Mouse (Mus musculus) common myeloid progenitor, adult 5-6 weeks (primary cell): ENCODE measurements around the gene Slc10a1. TPM values are rescaled to one million over a fixed set of nuclear protein-coding genes. Genes with fewer than 3 reads are reported as not detected.

Experiments used
- ATAC-seq: replicated peaks from 2 replicates; pipeline ENCODE4 v1.8.0; 2016; ENCODE audit warnings: low read depth, mild to moderate bottlenecking, moderate TSS enrichment, inconsistent platforms; ENCODE audit not compliant: poor library complexity, severe bottlenecking
- total RNA-seq: library from RNA; stranded (forward); fragments of 200-1000, 187-1606 nt; gene quantifications from 2 replicates; pipeline ENCODE4 v1.2.3, GENCODE M21; 2017

The Slc10a1 gene
- total RNA-seq, 1 experiment from 2014 or later: 2.3 TPM

- no peak for ATAC-seq
Observed at GRCm38 (mm10) chr12:80931402-80932140, 36.9 kb downstream of the Slc10a1 start.

- no peak for ATAC-seq
Observed at GRCm38 (mm10) chr12:80930141-80930540, 38.4 kb downstream of the Slc10a1 start.

GRCm38 (mm10) chr12:80928881-80929280 is 39.6 kb downstream of the Slc10a1 start:
- ATAC-seq: no peak

GRCm38 (mm10) chr12:80927518-80927917 is 41.0 kb downstream of the Slc10a1 start:
- ATAC-seq: no peak

- peak; percentile 39; the same call in 1 of the 2 replicates for ATAC-seq
Observed at GRCm38 (mm10) chr12:80926550-80926949, 42.0 kb downstream of the Slc10a1 start.

GRCm38 (mm10) chr12:80925919-80926318 is 42.6 kb downstream of the Slc10a1 start:
- ATAC-seq: no peak

GRCm38 (mm10) chr12:80924205-80924604 is 44.3 kb downstream of the Slc10a1 start:
- ATAC-seq: no peak

- no peak for ATAC-seq
Observed at GRCm38 (mm10) chr12:80923602-80924001, 44.9 kb downstream of the Slc10a1 start.

GRCm38 (mm10) chr12:80922869-80923268 is 45.6 kb downstream of the Slc10a1 start:
- no peak for ATAC-seq

GRCm38 (mm10) chr12:80921301-80921700 is 47.2 kb downstream of the Slc10a1 start:
- no peak for ATAC-seq

GRCm38 (mm10) chr12:80917764-80918163 is 50.7 kb downstream of the Slc10a1 start:
- ATAC-seq: no peak

- ATAC-seq: no peak
Observed at GRCm38 (mm10) chr12:80909631-80910030, 58.9 kb downstream of the Slc10a1 start.

Other genes with a start within 250 kb of the Slc10a1 start
- 0.14 and 0.29 TPM in 2 replicates for gene Ccdc177, start 208.0 kb downstream of the Slc10a1 start, total RNA-seq
- 18.4 and 22.4 TPM in 2 replicates for gene Susd6, start 178.2 kb downstream of the Slc10a1 start, total RNA-seq
- gene Srsf5, start 23.2 kb downstream of the Slc10a1 start, total RNA-seq: 875 and 880 TPM in 2 replicates
- gene Smoc1, start 58.1 kb upstream of the Slc10a1 start, total RNA-seq: 0.34 and 0.96 TPM in 2 replicates